Mouse (Mus musculus) kidney, postnatal 25 days (tissue): ENCODE results near the gene Rnf212b.

ENCODE experiments used
- DNase-seq, 2 experiments: peaks; one replicate each; pipeline ENCODE4 v3.0.0; 2021; ENCODE audit warnings: mixed read lengths in 2 of 2

Gene Rnf212b

DNA sequence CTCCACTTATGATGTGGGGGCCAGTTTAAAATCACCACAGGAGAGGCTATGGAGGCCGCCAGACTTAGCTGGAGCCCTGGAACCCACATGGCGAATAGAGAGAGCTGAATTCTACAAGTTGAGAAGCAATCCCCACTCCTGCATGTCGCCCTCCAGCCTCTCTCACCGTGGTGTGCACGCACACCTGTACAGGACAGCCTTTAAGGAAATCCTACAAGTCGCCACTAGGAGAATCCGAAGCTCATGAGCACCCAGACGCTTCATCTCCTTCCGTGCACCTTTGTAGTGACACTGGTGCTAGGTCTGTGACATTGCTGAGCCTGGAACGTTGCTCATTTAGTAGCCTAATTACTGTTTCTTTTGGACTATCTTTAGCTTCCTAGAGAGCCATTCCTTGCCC, 14.3 kb upstream of the Rnf212b start:
- no peak for DNase-seq

DNA sequence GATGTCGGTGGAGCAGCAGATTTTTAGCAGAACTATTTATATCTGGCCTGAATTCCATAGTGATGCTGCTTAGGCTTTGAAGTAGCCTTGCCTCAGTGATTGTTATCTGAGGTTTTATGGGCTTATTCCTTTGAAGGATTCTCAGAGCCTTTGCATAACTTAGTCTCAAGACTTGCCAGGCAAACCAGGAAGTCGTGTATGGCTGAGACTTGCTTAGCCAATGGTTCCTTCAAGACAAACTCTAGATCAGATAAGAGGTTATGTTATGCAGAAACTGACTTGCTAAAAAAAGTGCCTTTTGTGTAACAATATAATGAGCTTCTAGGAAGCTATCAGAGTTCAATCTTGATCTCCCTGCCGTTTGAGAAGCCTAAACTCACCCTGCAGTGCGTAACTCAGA, 11.5 kb upstream of the Rnf212b start:
- DNase-seq = no peak

GRCm38 (mm10) chr14:54806124-54806523, 7.8 kb upstream of the Rnf212b start:
- no peak for DNase-seq

DNA sequence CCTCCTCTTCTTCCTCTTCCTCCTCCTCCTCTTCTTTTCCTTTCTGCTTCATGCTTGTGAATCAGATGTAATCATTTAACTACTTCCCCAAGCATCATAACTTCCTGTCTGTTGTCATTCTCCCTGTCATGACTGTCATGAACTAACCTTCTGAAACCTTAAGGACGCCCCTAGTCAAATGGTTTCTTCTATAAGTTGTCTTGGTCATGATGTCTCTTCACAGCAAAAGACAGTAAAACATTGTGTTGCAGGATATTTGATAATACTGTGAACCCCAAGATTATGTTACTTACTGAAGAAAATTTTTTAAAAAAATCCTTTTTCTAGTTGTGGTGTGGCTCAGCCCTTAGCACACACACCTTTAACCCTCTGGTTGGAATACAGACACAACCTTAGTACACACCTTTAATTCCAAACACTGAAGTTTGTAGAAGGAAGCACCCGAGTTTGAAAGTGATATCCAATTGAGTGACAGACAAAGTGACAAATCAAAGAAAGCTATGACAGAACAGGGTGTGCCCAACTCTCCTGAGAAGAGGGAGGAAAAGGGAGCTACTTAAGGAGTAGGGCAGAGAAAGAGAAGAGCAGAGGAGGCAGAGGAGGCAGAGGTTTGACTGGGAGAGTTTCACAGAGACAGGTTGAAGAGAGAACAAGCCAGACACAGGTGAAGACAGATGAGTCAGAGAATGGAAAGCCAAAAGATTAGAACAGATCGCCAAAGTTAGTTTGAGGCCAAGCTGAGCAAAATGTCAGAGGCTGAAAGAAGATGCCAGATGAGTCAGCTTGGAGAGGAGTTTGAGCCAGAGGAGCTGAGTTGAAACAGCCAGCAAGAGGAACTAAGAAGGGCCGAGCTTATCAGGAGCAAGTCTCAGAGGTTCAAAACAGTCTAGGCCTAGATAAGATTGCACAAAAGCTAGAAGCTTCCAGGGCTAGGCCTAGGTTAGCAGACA, 4.9 kb upstream of the Rnf212b start:
- no peak for DNase-seq

DNA sequence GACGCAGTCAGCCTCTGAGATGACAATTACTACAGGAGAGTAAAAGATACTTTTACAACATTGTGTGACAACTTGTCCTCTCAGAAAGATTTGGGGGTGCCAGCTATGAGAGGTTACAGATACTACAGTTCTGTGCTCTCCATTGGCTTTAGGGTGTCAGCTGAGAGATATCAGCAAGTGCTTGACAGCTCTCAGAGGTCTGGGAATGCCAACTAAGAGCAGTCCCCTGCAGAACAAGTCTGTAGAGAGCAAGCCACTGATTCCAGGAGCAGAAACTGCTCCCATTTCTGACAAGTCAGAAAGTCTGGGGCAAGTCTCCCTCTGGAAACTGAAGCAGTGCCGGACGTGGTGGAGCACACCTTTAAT, 4.3 kb upstream of the Rnf212b start:
- no peak for DNase-seq

DNA sequence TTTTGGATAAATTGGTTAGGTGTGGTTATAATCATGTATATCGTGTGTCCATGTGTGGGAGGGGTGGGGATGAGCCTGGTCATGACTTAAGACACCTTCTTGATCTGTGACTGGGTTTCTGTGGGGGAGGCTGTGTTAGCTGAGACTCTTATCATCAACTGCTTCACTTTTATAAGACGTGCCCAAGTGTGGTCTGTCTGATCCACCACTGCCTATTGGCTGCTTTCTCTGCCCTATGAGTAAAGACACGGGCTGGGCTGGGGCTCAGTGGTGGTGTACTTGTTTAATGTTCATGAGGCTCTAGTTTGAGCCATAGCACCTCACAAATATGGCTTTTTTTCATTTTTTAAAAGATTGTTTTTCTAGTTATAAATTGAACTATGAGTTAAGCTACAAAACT, 1.8 kb downstream of the Rnf212b start:
- no peak for DNase-seq

- peak; percentile 48 to 63 for DNase-seq
Observed at GRCm38 (mm10) chr14:54817791-54818190, 3.9 kb downstream of the Rnf212b start.

- DNase-seq = no peak
Observed at GRCm38 (mm10) chr14:54822301-54822700, 8.4 kb downstream of the Rnf212b start.

GRCm38 (mm10) chr14:54823716-54824115, 9.8 kb downstream of the Rnf212b start:
- peak; percentile 11 to 49 for DNase-seq

DNA sequence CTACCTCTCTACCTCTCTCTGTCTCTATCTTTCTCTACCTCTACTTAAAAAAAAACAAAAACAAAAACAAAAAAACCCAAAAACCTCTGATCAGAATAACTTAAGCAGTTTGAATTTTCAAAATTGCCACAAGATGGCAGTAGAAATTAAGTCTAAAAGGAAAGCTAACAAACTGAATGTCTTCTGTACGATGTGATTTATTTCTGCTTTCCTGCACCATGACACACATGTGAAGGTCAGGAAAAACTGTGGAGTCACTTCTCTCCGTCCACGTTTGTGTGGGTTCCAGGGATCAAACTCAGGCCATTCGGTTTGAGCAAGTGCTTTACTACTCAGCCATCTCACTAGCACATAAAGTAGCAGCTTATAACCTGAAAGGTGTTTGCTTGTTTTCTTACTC, 29.5 kb downstream of the Rnf212b start:
- peak in 1 of 2 experiments; percentile 13 for DNase-seq

- DNase-seq = no peak
Observed at GRCm38 (mm10) chr14:54855726-54856125, 41.8 kb downstream of the Rnf212b start.

- DNase-seq = no peak
Observed at GRCm38 (mm10) chr14:54856703-54857102, 42.8 kb downstream of the Rnf212b start.

DNA sequence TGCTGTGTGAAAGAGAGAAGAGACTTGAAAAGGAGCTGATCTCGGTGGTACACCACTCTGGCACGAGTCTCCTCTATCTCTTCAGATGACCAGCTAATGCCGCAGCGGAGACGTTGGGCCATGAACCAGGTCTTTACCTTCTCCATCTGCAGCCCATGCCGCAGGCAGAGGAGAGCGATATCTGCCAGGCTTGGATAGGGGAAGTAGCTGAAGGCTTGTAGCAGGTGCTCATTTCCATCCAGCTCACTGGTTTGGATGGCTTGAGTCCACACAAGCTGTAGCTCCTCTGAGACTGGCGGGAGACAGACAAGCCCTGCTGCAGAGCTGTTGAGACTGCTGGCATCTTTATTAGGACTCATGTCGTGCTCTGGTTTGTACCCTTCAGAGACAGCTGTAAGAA, 44.0 kb downstream of the Rnf212b start:
- no peak for DNase-seq

DNA sequence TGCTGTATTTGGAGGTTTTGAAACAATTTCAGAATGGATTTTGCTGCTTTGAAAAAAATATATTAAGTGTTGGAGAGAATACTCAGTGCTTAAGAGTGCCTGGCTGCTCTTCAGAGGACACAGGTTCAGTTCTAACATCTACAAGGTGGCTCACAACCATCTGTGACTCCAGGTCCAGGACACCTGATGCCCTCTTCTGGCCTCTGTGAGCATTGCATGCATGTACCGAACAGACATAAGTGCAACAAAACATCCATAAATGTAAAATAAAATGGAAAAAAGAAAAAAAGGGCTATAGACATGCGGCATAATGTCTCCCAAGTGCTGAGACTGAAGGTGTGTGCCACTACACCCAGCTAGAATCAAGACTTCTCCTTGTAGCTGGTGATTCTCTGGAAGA, 46.6 kb downstream of the Rnf212b start:
- peak; percentile 65 to 86 for DNase-seq

DNA sequence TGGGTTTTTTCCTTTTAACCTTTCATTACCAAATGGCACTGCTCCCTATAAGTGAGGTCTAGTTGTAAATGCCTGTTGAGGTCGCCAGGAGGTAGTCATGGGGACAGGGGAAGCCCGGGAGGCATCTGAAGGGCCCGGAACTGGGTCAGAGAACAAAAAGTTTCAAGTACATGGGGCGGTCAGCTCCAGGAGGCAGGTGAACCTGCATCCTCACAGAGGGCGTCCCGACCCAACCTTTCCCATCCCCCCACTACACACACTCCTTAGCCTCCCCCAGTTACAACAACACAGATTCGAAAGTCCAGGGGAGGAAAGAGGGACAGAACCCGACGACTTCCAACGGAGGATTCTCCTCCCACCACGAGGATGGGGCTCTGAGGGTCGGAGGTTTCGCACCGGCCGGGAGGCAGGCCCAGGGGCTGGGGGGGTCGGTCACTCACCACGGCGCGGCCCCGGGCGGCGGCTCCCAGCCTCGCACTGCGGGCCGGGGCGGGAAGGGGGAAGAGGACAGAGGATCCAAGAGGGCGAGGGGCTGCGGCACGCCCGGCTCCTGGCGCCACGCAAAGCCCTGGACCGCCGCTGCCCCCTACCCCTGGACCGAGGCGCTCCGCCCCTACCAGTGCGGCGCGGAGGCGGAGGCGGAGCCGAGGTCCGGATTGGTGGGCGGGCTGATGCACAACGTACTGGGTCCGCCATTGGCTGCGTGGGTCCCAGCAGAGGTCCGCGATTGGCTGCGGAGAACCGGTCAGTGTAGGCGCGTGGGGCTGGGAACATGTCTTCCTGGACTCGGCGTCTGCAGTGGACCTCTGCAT, 49.8 kb downstream of the Rnf212b start:
- DNase-seq = peak; percentile 96 to 98

DNA sequence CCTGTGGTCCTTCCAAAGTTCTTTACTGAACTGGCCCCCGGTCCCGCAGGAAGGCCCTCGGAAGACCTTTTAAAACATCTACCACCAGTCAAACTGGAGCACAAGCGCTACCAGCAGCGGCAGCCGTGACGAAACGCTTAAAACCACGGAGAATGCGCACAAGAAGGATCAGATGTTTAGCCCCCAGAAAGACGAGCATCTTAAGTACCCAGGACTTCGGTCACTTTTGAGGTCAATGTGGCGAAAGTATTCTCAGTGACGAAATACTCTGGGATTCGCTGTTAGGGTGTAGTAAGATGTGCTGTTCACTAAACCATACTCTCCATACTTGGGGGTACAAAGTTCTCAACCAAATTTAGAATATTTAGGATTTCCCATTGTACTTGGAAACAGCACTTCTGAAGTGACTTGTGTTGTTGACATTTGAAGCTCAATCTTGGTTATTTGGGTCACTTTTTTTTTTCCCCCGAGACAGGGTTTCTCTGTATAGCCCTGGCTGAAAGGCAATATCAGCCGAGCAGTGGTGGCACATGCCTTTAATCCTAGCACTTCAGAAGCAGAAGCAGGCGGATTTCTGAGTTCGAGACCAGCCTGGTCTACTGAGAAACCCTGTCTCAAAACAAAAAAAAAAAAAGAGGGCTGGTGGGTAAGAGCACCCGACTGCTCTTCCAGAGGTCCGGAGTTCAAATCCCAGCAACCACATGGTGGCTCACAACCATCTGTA, 50.5 kb downstream of the Rnf212b start:
- DNase-seq = no peak

GRCm38 (mm10) chr14:54865626-54866025, 51.7 kb downstream of the Rnf212b start:
- DNase-seq = no peak

DNA sequence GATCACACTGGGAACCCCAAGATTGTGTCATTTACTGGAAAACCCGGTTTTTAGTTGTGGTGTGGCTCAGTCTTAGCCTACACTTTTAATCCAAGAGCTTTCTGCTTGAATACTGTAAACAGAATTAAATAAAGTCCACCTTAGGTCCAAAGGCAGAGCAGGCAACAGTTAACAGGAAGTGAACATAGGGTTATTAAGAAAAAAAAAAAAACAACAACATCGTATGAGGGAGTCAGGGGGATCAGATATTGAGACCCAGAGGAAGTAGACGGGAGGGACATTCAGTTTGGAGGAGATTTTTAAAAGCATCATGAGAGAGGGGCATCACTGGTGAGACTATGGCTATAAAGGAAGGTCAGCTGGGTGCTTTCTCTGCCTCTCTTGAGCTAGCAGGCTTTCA, 52.3 kb downstream of the Rnf212b start:
- no peak for DNase-seq

DNA sequence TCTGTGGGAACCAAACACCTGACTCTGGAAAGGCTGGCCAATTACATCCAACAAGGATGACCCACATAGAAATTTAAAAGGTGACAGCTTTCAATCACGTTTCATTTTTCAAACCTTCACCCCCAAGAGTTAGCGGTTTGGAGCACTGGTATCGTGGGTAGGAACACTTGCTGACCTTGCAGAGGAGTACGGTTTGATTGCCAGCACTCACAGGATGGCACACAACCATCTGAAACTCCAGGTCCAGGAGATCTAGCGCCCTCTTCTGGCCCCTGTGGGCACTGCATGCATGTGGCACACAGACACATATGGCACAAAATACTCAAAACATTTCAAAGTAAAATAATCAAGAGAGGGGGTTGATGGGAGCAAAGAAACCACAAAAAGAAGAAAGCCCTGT, 53.0 kb downstream of the Rnf212b start:
- DNase-seq = peak in 1 of 2 experiments; percentile 30

DNA sequence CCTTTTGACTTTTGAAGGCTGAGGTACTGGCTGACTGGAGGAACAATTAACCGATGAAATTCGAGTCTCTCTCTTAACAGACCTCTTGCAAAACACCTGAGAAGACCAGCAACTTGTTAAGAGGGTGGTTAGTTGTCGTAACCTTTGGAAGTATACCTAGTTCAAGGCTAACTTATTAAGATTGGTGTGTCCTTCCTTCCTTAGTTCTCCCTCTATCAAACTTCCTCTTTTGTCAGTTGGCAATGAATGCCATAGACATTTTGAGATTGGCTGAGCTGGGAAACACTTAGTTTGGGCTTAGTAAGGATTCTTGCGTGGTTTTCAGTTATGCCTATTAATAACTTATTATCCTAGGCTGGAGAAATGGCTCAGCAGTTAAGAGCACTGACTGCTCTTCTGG, 54.1 kb downstream of the Rnf212b start:
- no peak for DNase-seq

DNA sequence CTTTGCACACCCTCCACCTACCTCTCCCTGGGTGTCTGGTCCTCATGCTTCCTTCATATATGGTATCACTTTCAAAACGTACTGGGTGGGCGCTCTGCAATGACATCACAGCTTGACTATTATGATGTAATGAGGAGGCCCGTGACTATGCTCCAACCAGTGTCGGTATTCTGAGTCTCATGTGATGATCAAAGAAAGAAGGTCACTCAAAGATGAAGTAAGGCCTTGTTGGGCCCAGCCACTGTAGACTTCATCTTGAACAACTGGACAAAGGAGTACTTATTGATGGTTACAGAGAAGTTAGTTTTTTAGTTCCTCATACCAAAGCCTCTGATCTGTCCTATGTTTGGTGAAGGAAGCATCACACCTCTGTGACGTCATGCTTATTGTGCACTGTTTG, 56.9 kb downstream of the Rnf212b start, which contains the start of gene Homez:
TSS of gene Homez (minus strand) at position 101 of the 400 bp plus-strand sequence.
- no peak for DNase-seq

- no peak for DNase-seq
Observed at GRCm38 (mm10) chr14:54874165-54874564, 60.2 kb downstream of the Rnf212b start.
